Mouse (Mus musculus): ENCODE results near the gene Flt4. TPM values are rescaled to one million over a fixed set of nuclear protein-coding genes. Genes with fewer than 3 reads are reported as not detected.
A peak's percentile ranks its signal among the peaks of the same experiment; 100 is the strongest.
"Not testable (repeated sequence)": the region's sequence is repeated elsewhere in the genome, so short reads cannot be mapped to it uniquely, and the experiment has no call there.

The Flt4 gene
- 13.6 and 16.5 TPM in 2 replicates for total RNA-seq (2014; rRNA removed; ENCODE audit: low replicate concordance)
- polyA plus RNA-seq (2015; fragmentation: Nextera tagmentation; extraction: Ambion mirVana) = 3.2 and 3.3 TPM in 2 replicates

DNA sequence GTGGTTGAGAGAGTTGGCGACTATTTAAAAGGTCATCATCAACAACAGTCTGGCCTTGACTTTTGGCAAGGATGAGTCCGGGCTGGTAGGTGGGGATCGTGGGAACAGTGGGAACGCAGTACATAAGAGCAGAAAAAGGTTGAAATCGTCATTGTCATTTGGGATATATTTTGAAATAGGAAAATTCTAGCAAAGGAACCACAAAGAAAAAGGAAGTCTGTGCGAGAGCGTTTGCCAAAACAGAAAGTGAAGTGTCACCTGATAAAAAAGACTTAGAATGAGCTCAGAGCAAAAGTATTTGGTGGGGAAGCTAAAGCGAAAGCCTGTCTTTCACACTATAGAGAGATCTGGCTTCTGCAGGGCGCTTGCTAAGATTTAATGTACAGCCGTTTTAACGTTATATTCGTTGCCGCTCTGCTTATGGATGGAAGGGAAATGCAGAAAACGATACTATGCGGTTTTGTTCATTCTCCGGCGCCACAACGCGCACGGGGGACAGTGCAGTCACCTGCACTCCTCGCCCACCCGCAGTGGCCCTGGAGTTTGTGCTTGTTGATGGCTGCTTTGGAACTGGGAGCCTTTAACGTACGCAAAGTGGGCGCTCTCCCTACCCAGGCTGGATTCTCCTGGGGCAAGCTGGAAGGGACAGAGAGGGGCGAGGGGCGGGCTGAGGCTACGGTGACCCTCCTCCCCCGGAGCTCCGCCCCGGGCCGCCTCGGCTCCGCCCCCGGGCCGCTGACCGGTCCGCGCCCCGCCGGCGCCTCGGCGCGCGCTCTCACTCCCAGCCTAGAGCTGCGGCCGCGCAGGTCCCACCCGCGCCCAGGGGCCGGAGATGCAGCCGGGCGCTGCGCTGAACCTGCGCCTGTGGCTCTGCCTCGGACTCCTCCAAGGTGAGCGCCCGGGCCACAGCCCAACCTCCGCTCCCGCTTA, at the start of gene Flt4:
Gene Flt4 (plus strand): TSS at position 326 of the 930 bp plus-strand sequence.
- not testable (repeated sequence) for H3K4me1 ChIP-seq (ENCODE audit: control insufficient read depth, insufficient read depth); H3K9me3 ChIP-seq (replicated peaks; ENCODE audit: control insufficient read depth, low read length); H3K27me3 ChIP-seq (ENCODE audit: control insufficient read depth, insufficient read depth, low read length); H3K36me3 ChIP-seq (replicated peaks; ENCODE audit: control insufficient read depth, insufficient read depth, low read length)
- peak within 1 kb of the TSS; percentile 50 for H3K9ac ChIP-seq (replicated peaks; ENCODE audit: low read depth, low read length)
- peak within 1 kb of the TSS; percentile 63 for H3K4me3 ChIP-seq (ENCODE audit: low read depth, low read length)
- DNase-seq (ENCODE audit: low spot score) (peak; percentile 44), ATAC-seq (ENCODE audit: insufficient read depth, low read depth) (peak; percentile 88)
- WGBS = 2% methylated on average over 45 of the region's 61 CpGs
- peak within 1 kb of the TSS; percentile 76 for H3K4me2 ChIP-seq (ENCODE audit: low read depth, low read length)
- H3K27ac ChIP-seq (ENCODE audit: low read depth) = peak within 1 kb of the TSS; percentile 64

DNA sequence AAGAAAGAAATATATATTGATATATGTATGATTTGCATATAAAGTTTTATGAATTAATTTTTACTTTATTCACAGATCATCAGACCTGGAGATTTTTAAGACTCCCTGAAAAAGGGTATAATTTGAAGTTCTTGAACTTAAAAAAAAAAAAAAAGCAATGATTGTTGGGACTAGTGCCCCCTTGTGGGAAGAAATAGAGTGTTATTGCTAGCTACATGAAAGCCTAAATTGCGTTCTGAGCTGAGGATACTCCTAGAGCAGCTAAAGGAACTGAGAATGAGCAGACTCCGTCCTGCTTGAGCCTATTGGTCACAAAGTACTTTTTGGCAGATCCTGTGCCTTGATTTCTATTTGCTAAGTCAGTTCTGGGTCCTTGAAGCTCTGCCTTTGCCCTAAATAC, 34.0 kb upstream of the Flt4 start:
- not testable (repeated sequence) for ATAC-seq (ENCODE audit: insufficient read depth, low read depth); H3K27me3 ChIP-seq (ENCODE audit: control insufficient read depth, insufficient read depth, low read length); H3K9me3 ChIP-seq (replicated peaks; ENCODE audit: control insufficient read depth, low read length); H3K27ac ChIP-seq (ENCODE audit: low read depth); H3K9ac ChIP-seq (replicated peaks; ENCODE audit: low read depth, low read length); H3K4me3 ChIP-seq (ENCODE audit: low read depth, low read length); H3K4me1 ChIP-seq (ENCODE audit: control insufficient read depth, insufficient read depth); H3K4me2 ChIP-seq (ENCODE audit: low read depth, low read length); H3K36me3 ChIP-seq (replicated peaks; ENCODE audit: control insufficient read depth, insufficient read depth, low read length)
- TF ChIP-seq CTCF (IDR thresholded peaks at IDR 0.05; ENCODE audit: low read depth) = peak; percentile 21; the same call in 1 of the 2 replicates
- WGBS = 37% methylated on average over 2 of the region's 2 CpGs
- DNase-seq (ENCODE audit: low spot score) = peak; percentile 17

DNA sequence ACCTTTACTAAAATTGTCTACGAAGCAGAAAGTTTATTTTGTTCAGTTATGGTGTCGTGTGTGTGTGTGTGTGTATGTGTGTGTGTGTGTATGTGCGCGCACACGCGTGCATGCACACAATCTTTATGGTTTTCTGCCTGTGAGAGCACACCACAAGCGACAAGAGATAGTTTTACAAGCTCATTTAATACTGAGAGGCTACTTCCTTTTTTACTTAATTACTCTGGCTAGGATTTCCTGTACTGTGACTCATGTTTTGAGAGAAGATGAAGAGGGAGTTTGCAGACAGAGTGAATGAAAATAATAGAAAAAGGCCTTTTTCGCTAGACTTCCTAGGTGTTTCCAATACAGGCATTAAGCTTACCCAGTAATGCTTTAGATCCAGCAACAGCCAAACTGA, 28.6 kb upstream of the Flt4 start:
- 75% methylated on average over 8 of the region's 8 CpGs for WGBS
- not testable (repeated sequence) for H3K36me3 ChIP-seq (replicated peaks; ENCODE audit: control insufficient read depth, insufficient read depth, low read length); H3K27ac ChIP-seq (ENCODE audit: low read depth); H3K9me3 ChIP-seq (replicated peaks; ENCODE audit: control insufficient read depth, low read length); ATAC-seq (ENCODE audit: insufficient read depth, low read depth); H3K27me3 ChIP-seq (ENCODE audit: control insufficient read depth, insufficient read depth, low read length); H3K4me3 ChIP-seq (ENCODE audit: low read depth, low read length); DNase-seq (ENCODE audit: low spot score); H3K9ac ChIP-seq (replicated peaks; ENCODE audit: low read depth, low read length); H3K4me2 ChIP-seq (ENCODE audit: low read depth, low read length); H3K4me1 ChIP-seq (ENCODE audit: control insufficient read depth, insufficient read depth)

DNA sequence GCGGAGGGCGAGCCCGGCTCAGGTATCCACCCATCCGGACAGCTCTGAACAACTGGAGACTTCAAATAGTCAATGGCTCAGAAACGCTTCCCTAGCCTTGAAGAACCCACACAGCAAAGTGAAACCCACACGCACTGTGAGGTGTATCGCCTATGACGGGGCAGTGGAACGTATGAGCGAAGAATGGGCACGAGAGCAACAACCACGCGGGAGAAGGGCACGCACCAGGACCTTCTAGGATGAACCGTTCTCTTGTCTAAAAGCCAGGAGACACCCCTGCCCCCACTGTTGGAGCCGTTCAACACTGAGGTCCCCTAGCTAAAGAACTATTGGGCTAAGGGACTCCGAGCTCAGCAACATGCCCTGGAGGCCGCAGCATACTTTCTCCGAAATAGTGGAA, 18.9 kb upstream of the Flt4 start:
- Histone ChIP-seq H3K4me2 (ENCODE audit: low read depth, low read length) (no peak overlapping the region), H3K27me3 (ENCODE audit: control insufficient read depth, insufficient read depth, low read length) (no peaks in the 10 kb centered on the region), H3K36me3 (replicated peaks; ENCODE audit: control insufficient read depth, insufficient read depth, low read length) (no peaks in the 10 kb centered on the region), H3K9me3 (replicated peaks; ENCODE audit: control insufficient read depth, low read length) (no peaks in the 10 kb centered on the region), H3K4me3 (ENCODE audit: low read depth, low read length) (no peak overlapping the region), H3K27ac (ENCODE audit: low read depth) (no peak overlapping the region), H3K4me1 (ENCODE audit: control insufficient read depth, insufficient read depth) (no peaks in the 10 kb centered on the region), H3K9ac (replicated peaks; ENCODE audit: low read depth, low read length) (no peak overlapping the region)
- DNase-seq (ENCODE audit: low spot score) (no peak), ATAC-seq (ENCODE audit: insufficient read depth, low read depth) (no peak)
- WGBS = 86% methylated on average over 19 of the region's 19 CpGs
- TF ChIP-seq CTCF (IDR thresholded peaks at IDR 0.05; ENCODE audit: low read depth) = no peak

DNA sequence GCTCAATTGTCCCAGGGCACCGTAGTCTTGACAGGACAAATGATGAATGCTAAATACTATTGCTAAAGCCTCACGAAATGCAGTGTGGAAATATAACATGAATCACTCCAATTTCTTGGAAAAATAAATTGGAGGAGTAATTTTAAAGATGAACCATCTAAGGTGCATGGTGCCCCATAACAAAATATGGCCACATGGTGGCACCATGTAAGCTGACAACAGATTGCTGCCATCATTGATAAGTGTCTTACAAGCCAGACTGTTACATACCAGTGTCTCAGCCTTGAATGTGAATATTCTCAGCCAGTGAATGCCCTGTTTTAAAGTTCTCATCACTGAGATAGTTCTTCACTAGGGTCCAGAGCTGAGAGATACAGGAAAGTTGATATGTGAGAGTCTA, 11.9 kb upstream of the Flt4 start:
- H3K4me2 ChIP-seq (ENCODE audit: low read depth, low read length); H3K9ac ChIP-seq (replicated peaks; ENCODE audit: low read depth, low read length); ATAC-seq (ENCODE audit: insufficient read depth, low read depth); H3K4me3 ChIP-seq (ENCODE audit: low read depth, low read length); H3K9me3 ChIP-seq (replicated peaks; ENCODE audit: control insufficient read depth, low read length); H3K4me1 ChIP-seq (ENCODE audit: control insufficient read depth, insufficient read depth); H3K36me3 ChIP-seq (replicated peaks; ENCODE audit: control insufficient read depth, insufficient read depth, low read length); H3K27ac ChIP-seq (ENCODE audit: low read depth); H3K27me3 ChIP-seq (ENCODE audit: control insufficient read depth, insufficient read depth, low read length); DNase-seq (ENCODE audit: low spot score): not testable (repeated sequence)
- TF ChIP-seq CTCF (IDR thresholded peaks at IDR 0.05; ENCODE audit: low read depth) = peak; percentile 43
- WGBS = 57% methylated on average over 2 of the region's 2 CpGs

DNA sequence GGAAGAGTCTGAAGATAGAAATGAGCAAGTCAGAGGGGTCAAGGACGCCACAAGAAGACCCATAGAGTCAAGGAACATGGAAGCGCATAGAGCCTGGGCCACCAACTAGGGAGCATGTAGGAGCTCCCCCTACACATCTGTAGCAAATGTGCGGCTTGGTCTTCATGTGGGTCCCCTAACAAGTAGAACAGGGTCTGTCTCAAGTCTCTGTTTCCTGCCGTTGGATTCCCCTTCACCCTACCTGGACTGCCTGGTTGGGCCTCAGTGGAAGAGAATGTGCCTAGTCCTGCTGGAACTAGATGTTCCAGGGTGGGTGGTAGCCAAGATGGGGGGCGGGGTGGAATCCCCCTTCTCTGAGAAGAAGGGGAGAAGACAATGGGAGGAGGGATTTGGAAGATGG, 757 bp upstream of the Flt4 start:
- not testable (repeated sequence) for ATAC-seq (ENCODE audit: insufficient read depth, low read depth); H3K27me3 ChIP-seq (ENCODE audit: control insufficient read depth, insufficient read depth, low read length); H3K9me3 ChIP-seq (replicated peaks; ENCODE audit: control insufficient read depth, low read length)

More for the DNA sequence above, 757 bp upstream of the Flt4 start:
- DNase-seq (ENCODE audit: low spot score); H3K9ac ChIP-seq (replicated peaks; ENCODE audit: low read depth, low read length); H3K4me2 ChIP-seq (ENCODE audit: low read depth, low read length); H3K4me3 ChIP-seq (ENCODE audit: low read depth, low read length); H3K27ac ChIP-seq (ENCODE audit: low read depth); H3K4me1 ChIP-seq (ENCODE audit: control insufficient read depth, insufficient read depth); H3K36me3 ChIP-seq (replicated peaks; ENCODE audit: control insufficient read depth, insufficient read depth, low read length): not testable (repeated sequence)
- 82% methylated on average over 5 of the region's 5 CpGs for WGBS
